Mouse (Mus musculus) myocyte (in vitro differentiated cells): ENCODE measurements at regions not wholly inside any gene's neighbourhood (a gene's known extent, or its start where the extent isn't known, plus 50 kb on each side); places are given as distances from the start of the nearest gene placed in this dataset.
A peak's percentile ranks its signal among the peaks of the same experiment; 100 is the strongest.

Source experiments
- H3K27me3 ChIP-seq: one replicate; pipeline ENCODE4 v1.6.1; 2011; ENCODE audit not compliant: control insufficient read depth, insufficient read depth, insufficient read length
- H3K36me3 ChIP-seq: one replicate; pipeline ENCODE4 v1.6.1; 2011; ENCODE audit not compliant: control insufficient read depth, insufficient read depth
- H3K4me2 ChIP-seq: one replicate; pipeline ENCODE4 v1.6.1; 2011; ENCODE audit warnings: low read depth, control low read depth
- H3K4me3 ChIP-seq: one replicate; pipeline ENCODE4 v1.5.1; 2011; ENCODE audit warnings: mild to moderate bottlenecking, control low read depth, moderate library complexity
- H3K79me2 ChIP-seq: one replicate; pipeline ENCODE4 v1.6.1; 2011; ENCODE audit not compliant: control insufficient read depth, insufficient read depth
- H3ac ChIP-seq: one replicate; pipeline ENCODE4 v1.6.1; 2011; ENCODE audit not compliant: control insufficient read depth, insufficient read length
- CEBPB ChIP-seq: IDR thresholded peaks from 2 replicates; pipeline ENCODE4 v1.6.1; 2011; ENCODE audit warnings: mild to moderate bottlenecking, moderate library complexity; ENCODE audit not compliant: poor library complexity, insufficient read depth, severe bottlenecking
- E2F4 ChIP-seq: IDR thresholded peaks from one replicate; pipeline ENCODE4 v1.6.1; 2011; ENCODE audit warnings: mild to moderate bottlenecking, control low read depth, moderate library complexity; ENCODE audit not compliant: insufficient read depth
- MAX ChIP-seq: IDR thresholded peaks from one replicate; pipeline ENCODE4 v1.6.1; 2011; ENCODE audit warnings: low read depth, mild to moderate bottlenecking, control low read depth
- MYOD1 ChIP-seq, 3 experiments: IDR thresholded peaks; one replicate each; pipeline ENCODE4 v1.6.1; 2011; ENCODE audit warnings: control low read depth in 2 of 3, low read depth in 2 of 3, mild to moderate bottlenecking in 2 of 3, moderate library complexity in 1 of 3; ENCODE audit not compliant: insufficient read length in 2 of 3, control insufficient read depth in 1 of 3
- MYOG ChIP-seq, 3 experiments: IDR thresholded peaks; one replicate each; pipeline ENCODE4 v1.6.1; 2011; ENCODE audit warnings: control low read depth in 2 of 3, low read depth in 2 of 3, mild to moderate bottlenecking in 2 of 3; ENCODE audit not compliant: insufficient read length in 2 of 3, control insufficient read depth in 1 of 3, insufficient read depth in 1 of 3
- POLR2A ChIP-seq: IDR thresholded peaks from one replicate; pipeline ENCODE4 v1.6.1; 2011; ENCODE audit warnings: low read depth, mild to moderate bottlenecking, control low read depth, moderate library complexity; ENCODE audit not compliant: insufficient read length
- POLR2AphosphoS2 ChIP-seq: IDR thresholded peaks from one replicate; pipeline ENCODE4 v1.6.1; 2011; ENCODE audit warnings: low read depth, control low read depth; ENCODE audit not compliant: insufficient read length
- REST ChIP-seq: IDR thresholded peaks from one replicate; pipeline ENCODE4 v1.6.1; 2011; ENCODE audit warnings: mild to moderate bottlenecking, control low read depth, moderate library complexity; ENCODE audit not compliant: insufficient read depth, insufficient read length
- SRF ChIP-seq: IDR thresholded peaks from one replicate; pipeline ENCODE4 v1.6.1; 2011; ENCODE audit warnings: low read depth; ENCODE audit not compliant: control insufficient read depth, insufficient read length
- TCF12 ChIP-seq: IDR thresholded peaks from one replicate; pipeline ENCODE4 v1.6.1; 2011; ENCODE audit warnings: mild to moderate bottlenecking, control low read depth; ENCODE audit not compliant: poor library complexity, insufficient read depth, severe bottlenecking
- TCF3 ChIP-seq: IDR thresholded peaks from one replicate; pipeline ENCODE4 v1.6.1; 2011; ENCODE audit warnings: low read depth, control low read depth; ENCODE audit not compliant: insufficient read length
- USF1 ChIP-seq: IDR thresholded peaks from one replicate; pipeline ENCODE4 v1.6.1; 2011; ENCODE audit warnings: low read depth, mild to moderate bottlenecking, control low read depth, moderate library complexity

GRCm38 (mm10) chr13:37492115-37493001, 147.3 kb downstream of the Ly86 start:
- no peaks in the 10 kb centered on the region for H3K36me3 ChIP-seq
- H3K4me3 ChIP-seq = no peak overlapping the region
- no peak overlapping the region for H3ac ChIP-seq
- H3K4me2 ChIP-seq = peak overlapping the region; percentile 70
- TF ChIP-seq MYOG (IDR thresholded peaks at IDR 0.05; ENCODE audit: control insufficient read depth in 1 of 3, insufficient read depth in 1 of 3, insufficient read length in 2 of 3, low read depth in 2 of 3) = peak in 1 of 3 experiments; percentile 40
- TF ChIP-seq MYOD1 (IDR thresholded peaks at IDR 0.05; ENCODE audit: control insufficient read depth in 1 of 3, insufficient read length in 2 of 3, low read depth in 2 of 3) = peak in 2 of 3 experiments; percentile 5 to 13
- no peak for TF ChIP-seq TCF12
- no peaks in the 10 kb centered on the region for H3K79me2 ChIP-seq
- H3K27me3 ChIP-seq = no peaks in the 10 kb centered on the region

- Histone ChIP-seq H3K4me2 (no peak overlapping the region), H3K4me3 (no peak overlapping the region), H3K79me2 (no peaks in the 10 kb centered on the region), H3K27me3 (no peaks in the 10 kb centered on the region), H3ac (no peak overlapping the region), H3K36me3 (no peaks in the 10 kb centered on the region)
- TF ChIP-seq TCF12 (no peak), MAX (no peak), SRF (no peak)
Measured at GRCm38 (mm10) chr13:37493331-37493730, 148.3 kb downstream of the Ly86 start.

- Histone ChIP-seq H3K4me2 (no peak overlapping the region), H3K27me3 (no peaks in the 10 kb centered on the region), H3K4me3 (no peak overlapping the region), H3ac (no peak overlapping the region), H3K79me2 (no peaks in the 10 kb centered on the region), H3K36me3 (no peaks in the 10 kb centered on the region)
- no peak for TF ChIP-seq MAX
- no peak for TF ChIP-seq SRF
- no peak for TF ChIP-seq POLR2AphosphoS2
- no peak for TF ChIP-seq REST
- no peak for TF ChIP-seq TCF3
- no peak for TF ChIP-seq TCF12
- no peak for TF ChIP-seq USF1
- TF ChIP-seq E2F4 = no peak
- TF ChIP-seq POLR2A = no peak
- TF ChIP-seq MYOD1 (IDR thresholded peaks at IDR 0.05; ENCODE audit: control insufficient read depth in 1 of 3, insufficient read length in 2 of 3, low read depth in 2 of 3) = no peak
- no peak for TF ChIP-seq MYOG (IDR thresholded peaks at IDR 0.05; ENCODE audit: control insufficient read depth in 1 of 3, insufficient read depth in 1 of 3, insufficient read length in 2 of 3, low read depth in 2 of 3)
- TF ChIP-seq CEBPB = no peak
Measured at GRCm38 (mm10) chr13:37495272-37495932, 150.4 kb downstream of the Ly86 start.

GRCm38 (mm10) chr13:37497986-37498385, 153.0 kb downstream of the Ly86 start:
- no peaks in the 10 kb centered on the region for H3K36me3 ChIP-seq
- H3K4me2 ChIP-seq = no peak overlapping the region
- H3K27me3 ChIP-seq = no peaks in the 10 kb centered on the region
- H3K79me2 ChIP-seq = no peaks in the 10 kb centered on the region
- TF ChIP-seq E2F4 (no peak), SRF (no peak), MAX (no peak), USF1 (no peak), TCF3 (no peak), POLR2A (no peak), MYOG (IDR thresholded peaks at IDR 0.05; ENCODE audit: control insufficient read depth in 1 of 3, insufficient read depth in 1 of 3, insufficient read length in 2 of 3, low read depth in 2 of 3) (no peak)
- H3K4me3 ChIP-seq = no peak overlapping the region
- no peak overlapping the region for H3ac ChIP-seq

- H3K4me3 ChIP-seq = no peak overlapping the region
- no peak overlapping the region for H3ac ChIP-seq
- no peak for TF ChIP-seq POLR2AphosphoS2
- TF ChIP-seq MAX = no peak
- TF ChIP-seq E2F4 = no peak
- TF ChIP-seq CEBPB = no peak
- no peaks in the 10 kb centered on the region for H3K36me3 ChIP-seq
- no peaks in the 10 kb centered on the region for H3K27me3 ChIP-seq
- H3K4me2 ChIP-seq = no peak overlapping the region
- no peaks in the 10 kb centered on the region for H3K79me2 ChIP-seq
Measured at GRCm38 (mm10) chr13:37500668-37501286, 155.8 kb downstream of the Ly86 start.
